Mouse (Mus musculus) kidney, postnatal 14 days (tissue): ENCODE results near the gene Cd7.
"Not testable (repeated sequence)": the region's sequence is repeated elsewhere in the genome, so short reads cannot be mapped to it uniquely, and the experiment has no call there.

Source experiments
- DNase-seq: peaks from one replicate; pipeline ENCODE4 v3.0.0; 2022; ENCODE audit warnings: mixed read lengths

Gene Cd7

GRCm38 (mm10) chr11:121039302-121039701, at the start of gene Cd7:
Gene Cd7, minus strand, starts transcription at chr11:121039418.
- no peak for DNase-seq

GRCm38 (mm10) chr11:121088997-121089396, 49.8 kb upstream of the Cd7 start:
- DNase-seq = no peak

DNA sequence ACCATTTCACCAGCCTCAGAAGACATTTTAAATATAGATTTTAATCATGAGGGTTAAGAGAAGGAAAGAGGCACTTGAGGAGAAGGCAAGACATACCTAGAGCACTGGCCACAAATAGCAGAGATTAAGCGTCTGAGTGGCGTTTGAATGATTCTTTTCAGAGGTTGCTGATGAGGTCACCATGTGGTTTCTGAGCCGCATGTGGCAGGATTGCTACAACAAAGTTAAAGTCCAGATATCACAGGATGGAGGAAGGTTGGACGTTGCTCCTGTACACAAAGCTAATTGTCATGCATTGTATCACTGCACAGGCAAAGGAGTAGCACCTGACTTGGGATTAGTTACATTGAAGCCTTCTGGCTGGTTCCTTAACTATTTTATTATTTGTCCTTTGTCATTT, 47.1 kb upstream of the Cd7 start:
- DNase-seq = no peak

DNA sequence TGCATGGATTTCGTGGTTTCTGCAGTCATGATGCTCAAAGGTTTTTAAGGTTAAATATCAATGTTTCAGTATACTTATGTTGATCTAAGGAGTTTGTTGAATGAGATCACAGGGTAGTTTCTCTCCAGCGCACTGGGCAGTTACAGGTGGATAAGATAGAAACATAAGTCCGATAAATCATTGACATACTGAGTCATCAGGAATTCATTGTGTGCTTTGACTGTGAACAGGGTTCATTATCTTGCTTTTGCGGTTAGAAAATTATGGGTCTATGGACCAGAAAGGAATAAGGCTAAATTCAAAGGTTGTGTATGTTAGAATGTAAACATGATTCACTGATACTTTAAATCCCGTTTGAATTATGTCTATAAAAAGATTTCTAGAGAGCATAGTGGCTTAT, 46.0 kb upstream of the Cd7 start:
- no peak for DNase-seq

GRCm38 (mm10) chr11:121082857-121083500, 43.8 kb upstream of the Cd7 start:
- no peak for DNase-seq

DNA sequence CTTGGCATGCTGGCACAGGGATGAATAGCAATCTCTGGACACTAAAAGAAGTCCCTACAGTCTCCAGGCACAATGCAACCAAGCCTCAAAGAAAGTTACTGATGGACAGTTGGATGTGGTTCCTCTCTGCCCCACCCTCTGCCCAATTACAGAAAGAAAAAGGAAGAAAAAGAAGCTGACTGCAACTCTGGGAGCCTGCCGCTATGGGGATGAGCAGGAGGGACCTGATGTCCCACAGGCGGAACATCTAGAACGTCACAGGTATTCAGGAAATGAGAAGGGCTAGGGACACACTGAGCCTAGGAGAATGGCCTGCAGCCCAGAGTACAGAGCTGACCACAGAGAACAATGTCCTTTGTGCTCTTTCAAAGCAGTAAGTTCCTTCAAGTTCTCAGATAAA, 43.0 kb upstream of the Cd7 start:
- DNase-seq = no peak

DNA sequence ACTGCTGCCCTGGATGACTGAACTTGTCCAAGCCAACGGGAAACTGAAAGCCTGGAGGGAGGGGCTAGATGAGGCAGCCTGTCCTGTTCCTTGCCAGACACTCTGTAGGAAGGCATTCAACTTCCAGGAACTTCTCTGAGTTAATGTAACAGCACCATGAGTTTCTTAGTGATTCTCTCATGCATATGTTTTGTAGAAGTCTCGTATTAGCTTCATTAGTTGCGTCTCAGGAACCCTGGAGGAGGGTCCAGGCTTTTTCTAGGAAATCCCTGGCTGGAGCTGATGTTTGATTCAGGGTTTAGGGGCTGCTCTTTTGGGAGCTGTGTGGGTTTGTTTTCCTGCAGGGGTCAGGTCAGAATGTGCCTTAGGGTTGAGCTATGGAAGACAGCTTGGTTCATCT, 41.9 kb upstream of the Cd7 start, which contains the start of gene Sectm1a:
Gene Sectm1a, minus strand, starts transcription at position 101 of the 400 bp plus-strand sequence.
- no peak for DNase-seq

GRCm38 (mm10) chr11:121080330-121080729, 41.1 kb upstream of the Cd7 start:
- no peak for DNase-seq

DNA sequence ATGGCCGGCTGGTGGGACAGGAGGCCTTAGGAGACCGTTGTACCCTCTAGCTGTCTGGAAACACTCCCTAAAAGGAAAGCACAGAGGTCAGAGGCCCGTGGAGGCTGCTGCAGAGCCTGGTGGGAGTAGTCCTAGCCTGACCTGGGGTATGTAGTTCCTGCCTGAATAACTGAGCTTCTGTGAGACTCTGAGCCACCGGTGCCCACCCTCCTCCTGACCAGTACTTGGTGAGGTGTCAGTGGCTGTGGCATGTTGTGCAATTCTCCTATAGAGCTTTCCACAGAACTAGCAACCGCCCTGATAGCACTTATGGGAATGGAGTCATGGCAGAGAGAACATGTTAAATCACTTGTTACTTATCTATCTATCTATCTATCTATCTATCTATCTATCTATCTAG, 36.4 kb upstream of the Cd7 start:
- no peak for DNase-seq

GRCm38 (mm10) chr11:121069662-121070061, 30.4 kb upstream of the Cd7 start:
- not testable (repeated sequence) for DNase-seq

GRCm38 (mm10) chr11:121067895-121068294, 28.7 kb upstream of the Cd7 start:
- DNase-seq = no peak

GRCm38 (mm10) chr11:121064197-121064596, 25.0 kb upstream of the Cd7 start:
- DNase-seq = peak; percentile 45

- DNase-seq = no peak
Measured at GRCm38 (mm10) chr11:121063379-121063778, 24.2 kb upstream of the Cd7 start, which contains the start of gene Sectm1b. Gene Sectm1b, minus strand, starts transcription at chr11:121063569.

DNA sequence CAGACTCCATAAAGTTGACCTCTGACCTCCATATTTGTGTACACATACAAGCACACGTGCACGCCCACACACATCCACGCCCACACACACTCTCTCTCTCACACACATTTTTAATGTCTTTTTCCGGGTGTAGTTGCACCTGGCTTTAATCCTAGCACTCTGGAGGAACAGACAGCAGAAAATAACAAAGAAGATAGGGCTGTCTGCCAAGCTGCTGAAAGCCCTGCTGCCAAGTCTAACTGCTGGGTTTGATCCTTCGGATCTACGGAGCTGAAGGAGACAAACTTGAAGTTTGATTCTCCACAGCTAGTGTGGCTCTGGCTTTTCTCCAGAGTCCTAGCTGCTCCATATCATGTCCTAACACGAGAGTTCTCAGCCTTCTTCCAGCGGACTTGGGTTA, 22.4 kb upstream of the Cd7 start:
- no peak for DNase-seq

DNA sequence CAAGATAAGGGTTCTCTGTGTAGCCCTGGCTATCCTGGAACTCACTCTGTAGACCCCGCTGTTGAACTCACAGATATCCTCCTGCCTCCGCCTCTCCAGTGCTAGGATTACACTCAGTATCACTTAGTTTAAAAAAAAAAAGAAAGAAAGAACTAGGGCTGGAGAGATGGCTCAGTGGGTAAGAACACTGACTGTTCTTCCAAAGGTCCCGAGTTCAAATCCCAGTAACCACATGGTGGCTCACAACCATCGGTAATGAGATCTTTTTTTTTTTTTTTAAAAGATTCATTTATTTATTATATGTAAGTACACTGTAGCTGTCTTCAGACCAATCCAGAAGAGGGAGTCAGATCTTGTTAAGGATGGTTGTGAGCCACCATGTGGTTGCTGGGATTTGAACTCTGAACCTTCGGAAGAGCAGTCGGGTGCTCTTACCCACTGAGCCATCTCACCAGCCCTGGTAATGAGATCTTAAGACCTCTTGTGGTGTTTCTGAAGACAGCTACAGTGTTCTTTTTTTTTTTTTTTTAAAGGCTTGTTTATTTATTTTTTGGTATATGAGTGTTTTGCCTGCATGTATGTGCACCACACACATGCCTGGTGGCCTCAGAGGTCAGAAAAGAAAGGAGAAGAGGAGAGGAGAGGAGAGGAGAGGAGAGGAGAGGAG, 21.3 kb upstream of the Cd7 start:
- DNase-seq = not testable (repeated sequence)

GRCm38 (mm10) chr11:121059471-121059870, 20.3 kb upstream of the Cd7 start:
- DNase-seq = no peak

- DNase-seq = no peak
Measured at GRCm38 (mm10) chr11:121058956-121059355, 19.7 kb upstream of the Cd7 start.

DNA sequence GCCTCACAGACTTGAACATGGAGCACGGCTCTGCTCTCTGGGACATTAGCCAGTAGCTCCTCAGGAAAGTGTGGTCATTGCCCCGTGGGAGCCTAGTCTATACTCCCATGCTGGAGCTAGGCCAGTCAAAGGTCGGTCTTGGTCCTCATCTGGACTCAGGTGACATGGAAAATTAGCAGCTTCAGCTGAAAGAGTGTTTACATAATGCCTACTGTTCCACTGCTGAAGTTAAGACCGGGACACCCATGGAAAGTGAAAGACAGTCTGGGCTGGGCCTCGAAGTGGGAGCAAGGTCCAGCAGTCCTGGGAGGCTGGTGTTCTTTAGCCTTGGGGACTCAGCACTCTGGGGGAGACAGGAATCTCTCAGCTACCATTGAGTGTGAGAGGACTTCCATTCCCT, 18.9 kb upstream of the Cd7 start:
- peak; percentile 87 for DNase-seq

- DNase-seq = peak; percentile 78
Measured at GRCm38 (mm10) chr11:121056536-121057236, 17.5 kb upstream of the Cd7 start.

DNA sequence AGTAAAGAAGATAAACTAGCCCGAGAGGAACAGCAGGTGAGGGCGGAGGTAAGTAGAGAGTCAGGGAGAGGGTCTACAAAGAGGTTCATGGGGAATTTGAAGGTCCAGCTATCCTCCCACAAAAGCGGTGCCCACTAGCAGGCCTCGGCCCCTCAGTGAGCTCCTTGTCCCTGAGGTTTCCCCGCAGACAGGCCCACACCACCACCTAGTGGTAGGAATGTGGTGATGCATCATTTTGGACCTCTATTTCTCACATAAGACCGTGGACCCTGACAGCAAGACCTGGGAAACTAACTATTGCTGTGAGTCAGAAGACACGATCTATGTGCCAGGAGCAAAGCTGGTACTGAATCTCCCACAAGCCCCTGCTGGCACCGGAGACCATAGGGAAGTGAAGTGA, 14.3 kb upstream of the Cd7 start:
- DNase-seq = peak; percentile 91

- peak; percentile 54 for DNase-seq
Measured at GRCm38 (mm10) chr11:121052387-121052786, 13.2 kb upstream of the Cd7 start.

GRCm38 (mm10) chr11:121051793-121052192, 12.6 kb upstream of the Cd7 start:
- DNase-seq = peak; percentile 15

- DNase-seq = no peak
Measured at GRCm38 (mm10) chr11:121049840-121050239, 10.6 kb upstream of the Cd7 start.

GRCm38 (mm10) chr11:121047826-121048399, 8.7 kb upstream of the Cd7 start:
- DNase-seq = peak; percentile 39
